Mouse (Mus musculus) layer of hippocampus, postnatal 36 days (tissue): ENCODE measurements at regions not wholly inside any gene's neighbourhood (a gene's known extent, or its start where the extent isn't known, plus 50 kb on each side); places are given as distances from the start of the nearest gene placed in this dataset.

ENCODE experiments used
- DNase-seq, 2 experiments: peaks; one replicate each; pipeline ENCODE4 v3.0.0; 2022

DNA sequence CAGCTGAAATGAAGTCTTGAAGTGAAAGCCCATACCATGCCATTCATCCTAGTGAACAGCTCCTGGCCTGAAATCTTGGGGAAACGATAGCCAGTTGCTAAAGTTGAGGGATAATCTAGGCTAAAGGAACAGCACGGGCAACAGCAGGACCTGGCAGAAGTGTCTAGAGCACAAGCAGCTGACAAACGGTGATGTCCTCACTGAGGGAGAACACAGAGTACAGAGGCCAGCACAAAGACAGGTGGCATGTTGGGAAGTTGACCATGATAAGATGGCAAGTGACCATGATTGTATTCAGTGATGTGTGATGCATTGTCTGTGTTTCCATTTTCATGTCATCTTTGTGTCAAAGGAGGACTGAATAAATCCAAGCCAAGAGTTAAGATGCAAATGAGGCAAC lies 212.4 kb upstream of the Ntm start:
- no peak for DNase-seq

DNA sequence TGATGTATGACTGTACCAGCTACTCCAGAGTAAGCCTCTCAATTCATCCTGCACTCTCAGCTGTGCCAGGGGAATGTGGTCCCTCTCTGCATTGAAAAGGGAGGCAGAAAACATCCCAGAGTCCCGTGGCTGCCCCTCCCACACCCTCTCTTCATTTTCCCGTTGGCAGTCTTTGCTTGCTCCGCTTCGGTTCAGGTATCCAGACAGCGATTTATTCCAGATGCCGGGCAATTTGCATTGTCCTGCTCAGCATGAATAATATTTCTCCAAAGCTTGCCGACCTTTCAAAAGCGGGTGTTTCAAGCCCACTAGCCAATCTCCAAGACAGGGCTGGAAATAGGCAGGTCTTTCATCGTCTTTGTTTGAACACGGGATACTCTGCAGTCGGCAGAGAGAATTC lies 220.5 kb upstream of the Ntm start:
- no peak for DNase-seq

DNA sequence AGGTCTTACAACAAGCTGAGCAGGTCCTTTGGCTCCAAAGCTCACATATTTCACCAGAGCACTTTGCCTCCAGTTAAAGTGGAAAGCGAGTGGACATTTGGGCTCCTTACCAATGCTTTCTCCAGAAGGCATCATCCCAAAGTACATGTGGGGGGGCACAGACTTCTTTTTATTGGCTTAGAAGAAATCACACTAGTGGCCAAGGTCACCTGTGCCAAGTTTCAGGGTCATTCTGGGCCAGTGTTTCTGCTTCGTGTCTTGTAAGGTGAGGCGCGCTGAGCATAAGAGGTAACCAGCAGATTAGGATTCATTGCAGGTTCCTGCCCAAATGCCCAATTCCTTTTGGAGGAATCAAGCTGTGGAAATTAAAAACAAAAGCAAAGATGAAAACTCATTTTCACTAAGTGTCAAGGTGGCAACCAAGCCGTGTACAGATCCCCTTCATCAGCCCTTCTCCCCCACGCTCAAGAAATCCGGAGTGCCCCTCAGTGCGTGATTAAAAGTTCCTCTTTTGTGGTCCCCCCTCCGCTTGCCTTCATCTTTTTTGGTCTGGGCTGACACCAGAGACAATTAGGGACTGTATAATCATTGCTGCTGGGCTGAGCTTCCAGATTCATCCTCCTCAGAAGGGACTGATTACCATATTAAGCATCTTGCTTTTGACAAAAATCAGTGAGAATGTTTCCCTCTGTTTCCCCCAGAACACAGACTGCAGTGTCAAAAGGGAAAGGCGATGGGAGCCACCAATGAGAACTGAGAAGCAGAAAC lies 222.2 kb upstream of the Ntm start:
- no peak for DNase-seq

DNA sequence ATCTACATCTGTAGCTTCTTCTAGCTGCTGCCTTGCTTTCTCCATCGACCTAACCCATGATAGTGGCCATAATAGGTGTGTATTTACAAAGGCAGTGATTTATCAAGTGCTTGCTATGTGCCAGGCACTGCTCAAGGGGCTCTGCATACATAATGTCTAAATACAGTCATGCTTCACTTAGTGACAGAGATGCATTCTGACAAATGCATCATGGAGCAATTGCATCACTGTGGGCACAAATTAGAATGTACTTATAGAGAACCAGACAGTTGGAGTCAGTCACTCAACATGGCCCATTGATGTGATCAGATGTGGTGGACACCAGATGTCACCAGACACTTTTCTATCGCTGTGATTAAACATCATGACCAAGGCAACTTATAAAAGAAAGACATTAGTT lies 223.3 kb upstream of the Ntm start:
- no peak for DNase-seq

DNA sequence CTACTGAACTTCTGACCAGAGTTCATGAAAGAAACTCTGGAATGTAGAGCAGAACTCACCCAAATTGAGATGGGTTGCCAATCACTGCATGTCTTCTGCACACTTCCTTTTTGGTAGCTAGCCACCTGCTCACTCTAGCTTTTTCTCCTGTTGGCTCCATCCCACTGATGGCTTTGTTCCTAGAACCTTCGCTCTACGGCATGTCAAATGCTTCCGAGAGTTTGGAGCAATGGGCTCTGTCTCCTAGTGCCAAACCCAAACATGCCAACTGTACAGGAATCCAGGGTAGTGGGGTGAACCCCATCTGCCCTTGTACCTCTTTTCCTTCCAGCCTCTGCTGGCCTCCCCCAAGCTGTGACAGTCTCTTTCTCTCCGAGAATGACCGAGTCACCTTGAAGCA lies 227.1 kb upstream of the Ntm start:
- no peak for DNase-seq

DNA sequence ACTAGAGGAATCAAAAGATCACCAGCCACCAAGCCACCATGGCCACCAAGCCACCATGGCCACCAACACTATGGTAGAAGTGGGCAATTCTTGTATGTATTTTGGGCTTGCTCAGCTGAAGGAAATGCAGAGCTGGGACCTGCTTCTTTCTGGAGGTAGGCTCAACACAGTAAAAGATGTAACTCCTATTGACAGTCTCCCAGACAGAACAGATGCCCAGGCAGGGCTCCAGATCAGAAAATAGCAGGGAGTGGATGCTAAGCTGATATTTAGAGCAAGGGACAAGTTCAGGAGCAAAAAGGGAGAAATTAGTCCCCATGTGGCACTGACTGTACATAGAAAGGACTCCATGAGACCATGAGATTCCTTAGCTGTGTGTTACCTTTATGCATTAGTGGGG lies 228.2 kb upstream of the Ntm start:
- peak; percentile 24 to 47 for DNase-seq

DNA sequence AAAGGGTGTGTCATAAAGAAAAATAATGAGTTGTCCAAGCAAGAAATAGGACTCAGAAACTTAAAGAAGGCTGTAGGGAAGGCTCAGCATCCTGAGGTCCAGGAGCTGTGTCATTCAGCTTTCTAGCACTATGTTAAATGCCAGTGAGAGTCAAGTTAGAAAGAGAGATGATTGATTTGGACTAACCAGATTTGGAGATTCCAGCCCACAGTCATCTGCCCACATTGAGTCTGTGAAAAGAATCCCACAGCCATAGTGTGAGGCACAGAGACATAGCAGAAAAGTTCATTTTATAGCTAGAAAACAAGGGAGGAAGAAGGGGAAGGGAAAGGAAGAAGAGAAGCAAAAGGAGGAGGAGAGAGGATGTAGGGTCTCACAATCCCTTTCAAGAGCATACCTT lies 229.0 kb upstream of the Ntm start:
- no peak for DNase-seq

DNA sequence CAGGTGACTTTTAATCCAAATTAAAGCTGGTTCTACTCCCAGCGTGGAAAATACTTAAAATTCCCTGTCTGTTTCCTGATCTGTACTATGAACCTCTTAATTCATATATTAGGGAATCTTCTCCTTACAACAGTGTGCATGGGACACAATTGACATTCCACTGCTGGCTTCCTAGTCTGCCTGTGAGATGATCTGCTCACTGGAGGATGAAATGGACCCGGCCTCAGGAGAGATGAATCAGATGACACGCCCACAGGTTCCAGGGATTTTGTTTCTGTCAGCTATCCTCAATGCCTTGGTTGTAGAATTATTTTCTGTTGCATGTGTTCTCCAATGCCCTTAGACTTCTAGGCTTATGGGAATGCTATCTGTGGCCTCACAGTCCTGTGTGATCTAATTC lies 231.9 kb upstream of the Ntm start:
- DNase-seq = no peak

DNA sequence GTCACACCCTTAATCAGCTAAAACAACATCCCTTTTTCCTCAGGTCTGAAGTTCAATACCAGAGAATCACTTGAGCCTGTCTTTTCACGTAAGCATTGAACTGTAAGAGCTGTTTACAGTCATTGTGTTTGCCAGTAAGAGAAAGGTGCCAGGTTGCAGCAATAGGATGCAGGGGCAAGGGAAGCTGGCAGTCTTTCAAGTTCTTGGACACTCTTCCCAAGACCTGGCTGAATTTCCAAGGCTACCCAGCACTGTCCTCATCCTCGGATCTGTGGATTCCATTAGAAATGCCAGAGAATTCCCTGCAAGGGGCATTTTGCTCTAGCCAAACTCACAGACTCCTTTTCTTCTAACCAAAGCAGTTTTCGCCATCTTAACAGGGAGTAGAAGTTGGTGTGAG lies 224.5 kb upstream of the Snx19 start:
- DNase-seq = no peak

DNA sequence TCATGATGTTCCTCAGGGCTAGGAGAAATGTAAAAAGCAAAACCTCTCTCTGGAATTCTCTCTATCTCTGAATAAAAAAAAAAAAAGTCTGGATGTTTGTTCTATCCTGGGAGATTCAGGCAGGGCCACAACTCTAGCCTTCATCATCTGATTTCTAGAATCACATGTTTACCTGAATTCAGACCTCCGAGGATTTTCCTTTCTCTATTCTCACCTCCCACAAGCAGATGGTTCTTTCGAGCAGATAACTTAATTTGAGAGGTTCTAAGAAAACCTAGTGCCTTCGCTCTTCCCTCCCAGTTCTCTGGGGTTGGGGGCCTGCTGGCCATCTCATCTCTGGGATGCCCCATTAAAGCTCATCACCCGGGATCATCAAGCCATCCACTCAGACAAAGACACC lies 219.3 kb upstream of the Snx19 start:
- no peak for DNase-seq

DNA sequence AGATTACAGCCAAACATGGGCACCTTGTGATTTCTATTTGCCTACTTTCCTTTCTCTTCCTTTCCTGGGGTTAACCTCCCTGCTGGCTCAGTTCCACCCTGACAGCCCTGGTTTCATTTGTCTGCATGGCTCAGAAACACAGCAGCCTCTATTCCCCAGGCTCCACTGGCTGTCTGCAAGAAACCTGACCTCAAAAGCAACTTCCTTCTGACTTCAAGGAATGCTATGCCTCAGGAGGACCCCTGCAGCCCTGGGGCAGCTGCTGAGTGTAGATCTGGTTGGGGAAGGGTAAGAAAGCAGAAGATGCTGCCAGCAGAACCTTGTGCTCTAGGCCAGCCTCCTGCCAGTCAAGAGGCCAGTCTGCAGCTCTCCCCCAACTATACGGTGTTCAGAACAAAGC lies 217.1 kb upstream of the Snx19 start:
- DNase-seq = no peak

DNA sequence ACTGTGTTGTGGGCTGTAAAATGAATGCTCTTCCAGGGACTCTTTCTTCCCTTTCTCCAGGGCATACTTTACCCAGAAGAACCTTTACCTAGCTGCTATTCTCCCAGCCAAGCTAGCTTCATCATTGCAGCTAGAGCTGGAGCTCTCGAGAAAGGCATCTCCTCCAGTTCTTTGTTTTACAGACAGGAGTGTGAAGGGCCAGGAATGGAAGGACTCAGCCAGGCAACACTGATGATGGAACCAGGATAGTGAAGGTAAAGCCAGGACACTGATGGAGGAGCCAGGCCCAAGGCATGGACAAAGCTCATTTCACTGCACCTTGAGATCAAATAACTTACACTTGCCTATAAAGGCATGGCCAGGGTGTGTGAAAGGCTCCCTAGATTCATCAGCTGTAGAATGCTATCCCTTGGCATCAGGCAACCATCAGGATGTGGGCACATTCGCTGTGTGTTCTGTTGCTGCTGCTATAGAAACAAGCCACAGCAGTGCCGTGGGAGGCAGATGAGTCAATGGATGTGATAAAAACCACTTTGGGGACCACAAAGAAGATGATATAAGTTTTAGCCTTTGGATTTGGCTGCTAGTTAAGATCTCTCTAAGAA lies 214.3 kb upstream of the Snx19 start:
- peak; percentile 55 to 59 for DNase-seq

DNA sequence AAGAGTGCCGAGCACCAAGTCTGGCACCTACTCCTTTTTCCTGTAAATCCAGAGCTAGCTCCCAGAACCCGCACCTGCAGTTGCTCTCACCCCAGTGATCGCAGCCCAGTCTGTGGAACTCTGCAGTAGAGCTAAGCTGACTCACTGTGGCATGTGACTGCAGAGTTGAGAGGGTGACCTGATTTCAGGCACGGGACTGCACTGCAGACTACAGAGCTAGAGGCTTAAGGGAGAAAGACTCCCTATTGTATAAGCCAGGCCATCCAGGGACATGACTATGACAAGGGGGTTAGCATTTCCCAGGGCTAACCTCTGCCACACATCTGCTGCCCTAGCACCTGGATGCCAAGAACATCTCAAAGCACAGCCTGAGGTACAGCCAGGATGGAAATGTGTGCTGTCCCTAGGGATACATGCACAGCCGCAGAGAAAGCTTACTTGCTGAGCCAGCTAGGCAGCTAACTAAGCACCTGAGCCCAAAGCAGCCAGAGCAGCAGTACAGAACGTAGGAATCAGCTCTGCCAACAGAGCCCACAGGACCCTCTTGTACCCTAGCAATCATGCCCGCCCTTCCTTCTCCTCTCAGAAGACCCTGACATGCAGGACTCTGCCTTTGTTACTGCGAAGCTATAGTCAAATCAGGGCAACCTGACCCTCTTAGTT lies 192.3 kb upstream of the Snx19 start:
- no peak for DNase-seq

DNA sequence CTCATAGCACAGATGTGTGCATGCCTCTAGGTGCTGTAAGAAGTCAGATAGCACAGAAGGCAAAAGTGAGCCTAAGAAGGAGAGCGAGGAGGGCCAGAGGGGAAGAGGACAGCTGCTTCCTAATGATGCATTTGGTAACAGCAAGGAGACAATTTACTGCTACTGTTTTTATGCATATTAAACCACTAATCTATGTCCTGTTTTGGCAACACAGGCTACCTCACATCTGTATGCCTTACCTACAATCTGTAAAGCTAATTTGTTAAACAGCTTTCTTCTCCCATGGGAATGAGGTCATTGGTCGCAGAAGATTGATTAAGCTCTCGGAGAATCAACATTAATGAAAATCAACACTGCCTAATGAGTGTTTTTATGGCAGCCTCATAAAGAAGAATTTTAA lies 191.1 kb upstream of the Snx19 start:
- no peak for DNase-seq

DNA sequence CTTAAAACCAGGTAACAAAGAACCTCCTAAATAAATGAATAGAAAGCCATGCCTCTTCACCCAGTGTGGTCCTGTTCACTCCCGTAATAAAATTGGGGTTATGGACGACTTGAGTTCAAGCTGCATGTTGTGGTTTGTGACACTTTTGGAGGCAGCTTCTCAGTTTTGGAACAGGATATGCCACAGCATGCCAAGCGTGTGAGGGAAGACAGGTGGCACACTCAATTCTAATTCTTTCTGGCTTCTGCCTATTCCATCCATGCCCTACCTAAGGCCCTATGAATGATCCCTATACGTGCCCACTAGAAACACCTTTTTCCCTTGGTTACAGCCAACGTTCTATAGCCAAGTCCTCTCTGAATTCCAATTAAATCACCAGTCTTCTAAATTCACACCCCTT lies 184.8 kb upstream of the Snx19 start:
- DNase-seq = no peak

DNA sequence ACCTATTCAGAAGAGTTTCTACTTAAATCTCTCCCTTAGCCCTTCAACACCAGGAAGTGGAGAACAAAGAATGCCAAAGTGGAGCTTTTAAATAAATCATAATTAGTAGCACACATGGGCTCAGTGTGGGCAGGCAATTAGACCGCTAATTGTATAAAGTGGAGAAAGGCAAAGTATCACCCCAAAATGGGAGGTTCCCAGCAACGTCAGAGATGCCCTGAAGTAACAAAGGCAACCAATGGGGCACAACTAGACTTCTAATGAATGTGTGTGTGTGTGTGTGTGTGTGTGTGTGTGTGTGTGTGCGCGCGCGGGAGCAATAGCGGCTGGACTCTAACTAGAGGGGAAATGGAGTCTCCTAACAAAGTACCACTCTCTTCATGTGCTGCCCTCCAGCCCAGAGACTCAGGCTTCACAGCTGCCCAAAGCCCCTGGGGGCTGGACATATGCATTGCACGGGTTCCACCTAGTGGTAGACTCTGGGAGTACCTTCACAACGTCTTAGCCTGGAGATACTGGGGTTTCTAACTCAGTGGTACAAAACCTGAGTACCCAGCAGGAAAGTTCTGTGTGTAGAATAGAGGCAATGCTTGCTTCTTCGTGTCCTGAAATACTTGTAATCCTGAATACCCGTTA lies 162.3 kb upstream of the Snx19 start:
- DNase-seq = peak; percentile 52 to 58

DNA sequence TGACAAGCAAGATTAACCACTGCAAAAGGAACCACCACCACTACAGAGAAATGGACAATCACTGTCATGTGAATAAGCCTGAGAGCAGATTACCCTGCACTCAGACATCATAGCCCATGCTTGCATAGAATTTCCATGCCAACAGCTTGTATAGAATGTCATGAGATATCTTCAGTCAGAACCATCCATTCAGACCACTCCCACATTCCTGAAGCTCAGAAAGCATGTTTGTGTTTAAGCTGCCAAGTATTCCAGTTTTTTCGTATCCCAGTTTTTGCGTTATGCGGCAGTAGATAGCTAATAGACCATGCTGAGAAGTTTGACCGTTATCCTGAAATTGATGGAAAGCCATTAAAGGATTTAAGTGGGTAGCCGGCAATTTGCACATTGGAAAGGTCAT lies 155.8 kb upstream of the Snx19 start:
- no peak for DNase-seq

DNA sequence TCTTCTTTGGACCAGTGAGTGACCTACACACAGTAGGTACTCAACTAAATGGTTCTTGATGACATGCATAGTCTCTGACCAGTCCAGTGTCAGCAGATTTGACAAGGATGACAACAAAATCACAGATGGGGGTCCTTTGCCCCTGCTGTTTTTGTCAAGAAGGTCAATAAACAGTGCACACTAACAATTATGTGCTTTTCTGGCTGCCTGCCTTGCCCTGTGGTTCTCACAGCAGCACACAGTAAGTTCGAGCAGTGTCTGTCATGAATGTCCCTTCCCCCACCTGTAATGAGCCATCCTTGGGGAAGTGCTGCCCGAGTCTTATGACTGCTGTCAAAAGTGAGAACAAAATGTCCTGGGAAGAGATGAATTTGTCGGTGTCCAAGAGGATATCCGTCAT lies 153.1 kb upstream of the Snx19 start:
- no peak for DNase-seq

DNA sequence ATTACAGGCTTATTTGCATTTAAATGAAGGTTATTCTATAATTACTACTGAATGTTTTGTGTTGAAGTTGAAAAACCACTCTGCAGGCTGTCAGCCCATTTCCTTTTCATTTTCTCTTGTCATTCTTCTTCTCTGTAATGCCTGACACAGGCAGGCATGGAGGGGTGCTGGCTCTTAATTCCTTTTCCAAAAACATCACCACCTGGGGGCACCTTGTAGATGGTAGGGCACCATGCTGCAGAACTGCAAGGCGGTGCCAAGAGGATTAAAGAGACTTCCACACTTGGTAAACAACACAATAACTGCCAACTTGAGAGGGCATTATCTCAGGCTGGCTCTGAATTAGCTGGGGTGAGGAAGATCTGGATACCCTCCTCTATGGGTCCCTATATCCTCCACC lies 148.7 kb upstream of the Snx19 start:
- DNase-seq = no peak

DNA sequence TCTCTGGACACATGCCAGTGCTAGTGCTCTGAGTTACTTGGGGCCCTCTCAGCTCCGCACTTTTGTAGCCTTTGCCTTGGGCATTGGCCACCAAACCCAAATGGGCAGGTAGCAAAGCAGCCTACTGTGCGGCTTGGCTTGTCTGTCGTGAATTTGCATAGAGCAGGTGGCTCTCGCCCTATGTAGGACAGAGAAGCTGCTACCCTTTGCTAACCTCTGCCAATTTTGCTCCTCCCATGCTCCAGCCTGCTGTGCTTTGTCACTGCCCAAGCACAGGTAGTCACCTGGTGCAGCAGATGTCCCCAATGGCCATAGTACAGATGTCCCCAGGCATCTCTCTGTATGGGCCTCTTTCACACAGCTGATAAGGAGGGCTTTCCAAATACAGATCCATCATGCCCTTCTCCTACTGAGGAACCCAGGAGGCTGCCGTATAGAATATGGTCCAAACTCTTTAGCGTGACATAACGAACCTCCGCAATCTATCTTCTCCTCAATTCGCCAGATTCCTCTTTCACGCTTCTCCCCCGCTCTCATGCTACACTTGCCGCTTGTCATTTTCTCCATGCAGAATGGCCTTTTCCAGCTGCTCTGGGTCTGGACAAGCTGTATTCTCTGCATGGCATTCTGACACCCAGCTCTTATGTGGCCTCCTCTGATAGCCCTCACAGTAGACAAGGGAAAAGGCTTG lies 143.7 kb upstream of the Snx19 start:
- no peak for DNase-seq

DNA sequence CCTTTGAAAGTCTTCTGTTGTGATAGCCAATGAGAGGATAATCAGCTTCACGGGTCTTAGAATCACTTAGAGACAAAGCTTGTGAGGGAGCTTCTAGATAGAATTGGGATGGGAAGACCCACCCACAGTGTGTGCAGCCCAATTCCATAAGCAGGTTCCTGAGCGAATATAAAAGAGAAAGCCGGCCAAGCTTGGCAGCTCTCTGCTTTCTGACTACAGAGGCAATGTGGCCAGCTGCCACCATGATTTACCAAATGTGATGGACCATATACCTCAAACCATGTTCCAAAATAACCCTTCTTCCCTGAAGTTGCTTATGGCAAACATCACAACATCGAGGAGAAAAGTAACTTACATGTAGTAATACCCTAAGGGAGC lies 143.1 kb upstream of the Snx19 start:
- no peak for DNase-seq

DNA sequence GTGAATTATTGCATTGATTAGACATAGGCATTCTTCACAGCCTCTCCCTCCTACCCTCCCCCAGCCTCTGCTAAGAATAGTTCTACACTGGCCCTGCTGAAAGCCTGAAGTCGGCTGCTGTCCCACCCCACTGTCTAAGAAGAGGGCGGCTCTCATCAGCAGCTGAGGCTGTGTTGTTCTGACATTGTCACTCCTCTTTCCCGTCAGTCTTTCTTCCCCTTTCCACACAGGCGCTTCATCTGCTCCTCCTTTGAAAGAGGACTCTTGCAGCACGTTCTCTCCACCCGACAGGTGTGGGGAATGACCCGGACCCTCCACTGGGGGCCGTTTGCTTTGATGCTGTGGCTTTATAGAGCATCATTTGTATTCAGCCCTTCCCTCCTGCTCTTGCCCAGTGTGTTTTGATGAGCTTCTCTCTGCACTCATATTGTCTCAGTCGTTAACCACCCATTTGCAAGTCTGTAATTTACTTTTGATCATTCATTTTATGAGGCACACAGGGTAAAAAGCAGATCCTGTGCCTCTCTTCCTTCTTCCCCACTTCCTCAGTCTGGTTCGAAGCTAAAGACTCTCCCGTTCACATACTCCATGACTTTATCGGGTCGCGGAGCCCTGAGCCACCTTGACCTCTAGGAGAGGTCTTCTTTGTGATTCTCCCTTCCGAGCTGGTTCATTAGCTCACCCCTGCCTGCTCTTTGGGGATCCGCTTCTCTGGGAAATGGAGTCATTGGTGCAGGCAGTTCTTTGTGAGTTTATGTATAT lies 142.2 kb upstream of the Snx19 start:
- DNase-seq = peak in 1 of 2 experiments; percentile 4

DNA sequence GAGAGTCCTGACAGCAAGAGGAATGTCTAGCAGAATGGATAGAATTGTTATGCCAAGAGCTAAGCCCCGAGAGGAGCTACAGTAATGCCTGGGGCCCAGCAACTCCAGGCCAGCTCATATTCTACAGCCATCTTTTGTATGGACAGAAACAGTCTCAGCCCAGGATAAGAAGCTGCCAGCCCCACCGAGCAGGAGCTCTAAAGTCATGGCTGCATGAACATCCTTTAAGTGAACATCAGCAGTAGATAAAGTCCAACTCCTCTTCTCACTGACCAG lies 141.6 kb upstream of the Snx19 start:
- no peak for DNase-seq
